Mouse (Mus musculus): ENCODE data around the gene Nkd1. TPM values are rescaled to one million over a fixed set of nuclear protein-coding genes. Genes with fewer than 3 reads are reported as not detected.

Gene Nkd1
- polyA plus RNA-seq, 1 experiment = 9.3 TPM

GRCm38 (mm10) chr8:88624276-88624675 is 103.1 kb downstream of the Nkd1 start:
- Histone ChIP-seq H3K4me1 (ENCODE audit: control insufficient read depth, insufficient read depth, insufficient read length) (peaks cover 10% of the 10 kb centered on the region), H3K36me3 (ENCODE audit: control insufficient read depth, insufficient read depth, low read length) (peaks cover 27% of the 10 kb centered on the region), H3K4me3 (ENCODE audit: extremely low read depth, insufficient read depth, insufficient read length) (no peak overlapping the region), H3K27me3 (ENCODE audit: control insufficient read depth, insufficient read depth, low read length) (no peaks in the 10 kb centered on the region), H3K27ac (ENCODE audit: insufficient read depth, low read length) (no peak overlapping the region)
- 91% methylated on average over 3 of the region's 3 CpGs for WGBS
- DNase-seq (ENCODE audit: low read depth in 1 of 2, low spot score in 2 of 2) = no peak
- TF ChIP-seq POLR2A (IDR thresholded peaks at IDR 0.05; ENCODE audit: low read depth, low read length) (no peak), CTCF (IDR thresholded peaks at IDR 0.05; ENCODE audit: extremely low read depth, insufficient read depth, insufficient read length, insufficient replicate concordance) (no peak)

- no peaks in the 10 kb centered on the region for H3K27me3 ChIP-seq (ENCODE audit: control insufficient read depth, insufficient read depth, low read length)
- TF ChIP-seq POLR2A (IDR thresholded peaks at IDR 0.05; ENCODE audit: low read depth, low read length) = no peak
- no peak for TF ChIP-seq CTCF (IDR thresholded peaks at IDR 0.05; ENCODE audit: extremely low read depth, insufficient read depth, insufficient read length, insufficient replicate concordance)
- no peak overlapping the region for H3K27ac ChIP-seq (ENCODE audit: insufficient read depth, low read length)
- no peak overlapping the region for H3K4me3 ChIP-seq (ENCODE audit: extremely low read depth, insufficient read depth, insufficient read length)
- H3K36me3 ChIP-seq (ENCODE audit: control insufficient read depth, insufficient read depth, low read length) = peaks cover 37% of the 10 kb centered on the region
- no peak for DNase-seq (ENCODE audit: low read depth in 1 of 2, low spot score in 2 of 2)
- H3K4me1 ChIP-seq (ENCODE audit: control insufficient read depth, insufficient read depth, insufficient read length) = peaks cover 10% of the 10 kb centered on the region
- 26% methylated on average over 3 of the region's 3 CpGs for WGBS
Observed at GRCm38 (mm10) chr8:88626433-88626832, 105.3 kb downstream of the Nkd1 start.

GRCm38 (mm10) chr8:88626940-88627264 is 105.7 kb downstream of the Nkd1 start:
- Histone ChIP-seq H3K4me3 (ENCODE audit: extremely low read depth, insufficient read depth, insufficient read length) (no peak overlapping the region), H3K27ac (ENCODE audit: insufficient read depth, low read length) (no peak overlapping the region), H3K36me3 (ENCODE audit: control insufficient read depth, insufficient read depth, low read length) (peaks cover 41% of the 10 kb centered on the region), H3K4me1 (ENCODE audit: control insufficient read depth, insufficient read depth, insufficient read length) (peaks cover 10% of the 10 kb centered on the region), H3K27me3 (ENCODE audit: control insufficient read depth, insufficient read depth, low read length) (no peaks in the 10 kb centered on the region)
- DNase-seq (ENCODE audit: low read depth in 1 of 2, low spot score in 2 of 2) = no peak
- no peak for TF ChIP-seq POLR2A (IDR thresholded peaks at IDR 0.05; ENCODE audit: low read depth, low read length)
- no peak for TF ChIP-seq CTCF (IDR thresholded peaks at IDR 0.05; ENCODE audit: extremely low read depth, insufficient read depth, insufficient read length, insufficient replicate concordance)
- 90% methylated on average over 19 of the region's 19 CpGs for WGBS

- TF ChIP-seq POLR2A (IDR thresholded peaks at IDR 0.05; ENCODE audit: low read depth, low read length) = no peak
- TF ChIP-seq CTCF (IDR thresholded peaks at IDR 0.05; ENCODE audit: extremely low read depth, insufficient read depth, insufficient read length, insufficient replicate concordance) = no peak
- no peak for DNase-seq (ENCODE audit: low read depth in 1 of 2, low spot score in 2 of 2)
- no peaks in the 10 kb centered on the region for H3K27me3 ChIP-seq (ENCODE audit: control insufficient read depth, insufficient read depth, low read length)
- no peak overlapping the region for H3K27ac ChIP-seq (ENCODE audit: insufficient read depth, low read length)
- WGBS = 93% methylated on average over 105 of the region's 105 CpGs
- H3K4me1 ChIP-seq (ENCODE audit: control insufficient read depth, insufficient read depth, insufficient read length) = peaks cover 13% of the 10 kb centered on the region
- no peak overlapping the region for H3K4me3 ChIP-seq (ENCODE audit: extremely low read depth, insufficient read depth, insufficient read length)
- H3K36me3 ChIP-seq (ENCODE audit: control insufficient read depth, insufficient read depth, low read length) = peaks cover 43% of the 10 kb centered on the region
Observed at GRCm38 (mm10) chr8:88627265-88627991, 106.3 kb downstream of the Nkd1 start.

GRCm38 (mm10) chr8:88628001-88628774 is 107.0 kb downstream of the Nkd1 start:
- no peaks in the 10 kb centered on the region for H3K27me3 ChIP-seq (ENCODE audit: control insufficient read depth, insufficient read depth, low read length)
- DNase-seq (ENCODE audit: low read depth in 1 of 2, low spot score in 2 of 2) = no peak
- no peak overlapping the region for H3K27ac ChIP-seq (ENCODE audit: insufficient read depth, low read length)
- TF ChIP-seq CTCF (IDR thresholded peaks at IDR 0.05; ENCODE audit: extremely low read depth, insufficient read depth, insufficient read length, insufficient replicate concordance) (no peak), POLR2A (IDR thresholded peaks at IDR 0.05; ENCODE audit: low read depth, low read length) (no peak)
- peaks cover 19% of the 10 kb centered on the region for H3K4me1 ChIP-seq (ENCODE audit: control insufficient read depth, insufficient read depth, insufficient read length)
- no peak overlapping the region for H3K4me3 ChIP-seq (ENCODE audit: extremely low read depth, insufficient read depth, insufficient read length)
- WGBS = 92% methylated on average over 14 of the region's 14 CpGs
- H3K36me3 ChIP-seq (ENCODE audit: control insufficient read depth, insufficient read depth, low read length) = peaks cover 43% of the 10 kb centered on the region

GRCm38 (mm10) chr8:88630225-88630624 is 109.1 kb downstream of the Nkd1 start:
- Histone ChIP-seq H3K27me3 (ENCODE audit: control insufficient read depth, insufficient read depth, low read length) (no peaks in the 10 kb centered on the region), H3K4me1 (ENCODE audit: control insufficient read depth, insufficient read depth, insufficient read length) (peaks cover 27% of the 10 kb centered on the region), H3K27ac (ENCODE audit: insufficient read depth, low read length) (no peak overlapping the region), H3K36me3 (ENCODE audit: control insufficient read depth, insufficient read depth, low read length) (peaks cover 40% of the 10 kb centered on the region), H3K4me3 (ENCODE audit: extremely low read depth, insufficient read depth, insufficient read length) (no peak overlapping the region)
- no peak for TF ChIP-seq CTCF (IDR thresholded peaks at IDR 0.05; ENCODE audit: extremely low read depth, insufficient read depth, insufficient read length, insufficient replicate concordance)
- no peak for TF ChIP-seq POLR2A (IDR thresholded peaks at IDR 0.05; ENCODE audit: low read depth, low read length)
- 85% methylated on average over 4 of the region's 4 CpGs for WGBS
- no peak for DNase-seq (ENCODE audit: low read depth in 1 of 2, low spot score in 2 of 2)

- no peak for DNase-seq (ENCODE audit: low read depth in 1 of 2, low spot score in 2 of 2)
- Histone ChIP-seq H3K27ac (ENCODE audit: insufficient read depth, low read length) (no peak overlapping the region), H3K4me1 (ENCODE audit: control insufficient read depth, insufficient read depth, insufficient read length) (peaks cover 27% of the 10 kb centered on the region), H3K4me3 (ENCODE audit: extremely low read depth, insufficient read depth, insufficient read length) (no peak overlapping the region), H3K27me3 (ENCODE audit: control insufficient read depth, insufficient read depth, low read length) (no peaks in the 10 kb centered on the region), H3K36me3 (ENCODE audit: control insufficient read depth, insufficient read depth, low read length) (peaks cover 39% of the 10 kb centered on the region)
- peak; percentile 29; the same call in 1 of the 2 replicates for TF ChIP-seq CTCF (IDR thresholded peaks at IDR 0.05; ENCODE audit: extremely low read depth, insufficient read depth, insufficient read length, insufficient replicate concordance)
- TF ChIP-seq POLR2A (IDR thresholded peaks at IDR 0.05; ENCODE audit: low read depth, low read length) = no peak
Observed at GRCm38 (mm10) chr8:88631081-88631480, 109.9 kb downstream of the Nkd1 start.

Measured in spleen, adult 2 months (tissue).